Mouse (Mus musculus) cerebral cortex, adult 2 months (tissue): ENCODE results near the gene Gsdme.

Experiments used
- WGBS: fragments of 180-500 bp; shearing (Covaris S2); methylation state at CpG from one replicate; pipeline ENCODE4 v1.1.7; 2018; 5-methylcytosine and 5-hydroxymethylcytosine counted together

Gsdme gene

DNA sequence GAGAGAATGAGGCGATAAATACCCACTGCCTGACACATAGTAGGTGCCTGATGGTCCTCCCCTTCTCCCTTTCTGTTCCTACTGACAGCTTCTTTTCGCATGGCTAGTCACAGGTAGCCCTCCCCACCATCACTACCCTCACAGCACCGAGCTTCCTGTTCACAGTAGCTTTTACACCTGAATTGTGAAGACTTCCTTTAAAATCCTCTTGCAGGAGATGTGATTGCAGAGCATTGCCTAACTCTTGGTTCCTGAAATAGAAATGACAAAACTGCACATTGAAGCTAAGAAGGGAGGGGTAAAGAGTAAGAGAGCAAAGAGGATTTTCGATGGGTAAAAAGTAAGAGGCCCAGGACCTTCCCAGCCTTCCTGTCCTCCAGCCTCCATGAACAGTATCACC is 18.7 kb downstream of the Gsdme start:
- 74% methylated on average over 4 of the region's 4 CpGs for WGBS

DNA sequence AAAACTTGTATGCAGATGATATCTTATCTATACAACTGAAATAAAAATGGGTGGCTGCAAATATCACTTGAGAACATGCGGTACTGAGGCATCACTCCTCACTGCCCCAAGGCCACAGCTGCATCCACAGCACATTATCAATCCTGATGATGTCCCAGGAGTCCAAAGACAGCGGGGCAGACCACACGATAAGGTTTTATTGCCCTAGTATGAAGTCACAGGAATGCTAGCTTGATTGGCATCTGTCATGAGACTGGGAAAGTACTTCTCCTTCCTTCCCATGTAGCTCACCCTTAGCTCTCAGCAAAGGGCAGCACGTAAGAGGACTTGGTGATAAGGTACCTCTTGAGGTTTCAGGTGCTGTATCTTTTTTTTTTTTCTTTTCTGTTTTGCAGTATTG is 19.5 kb downstream of the Gsdme start:
- WGBS, result 93% methylated on average over 4 of the region's 4 CpGs

GRCm38 (mm10) chr6:50240437-50240836 is 23.2 kb downstream of the Gsdme start:
- WGBS, result 86% methylated on average over 5 of the region's 5 CpGs

DNA sequence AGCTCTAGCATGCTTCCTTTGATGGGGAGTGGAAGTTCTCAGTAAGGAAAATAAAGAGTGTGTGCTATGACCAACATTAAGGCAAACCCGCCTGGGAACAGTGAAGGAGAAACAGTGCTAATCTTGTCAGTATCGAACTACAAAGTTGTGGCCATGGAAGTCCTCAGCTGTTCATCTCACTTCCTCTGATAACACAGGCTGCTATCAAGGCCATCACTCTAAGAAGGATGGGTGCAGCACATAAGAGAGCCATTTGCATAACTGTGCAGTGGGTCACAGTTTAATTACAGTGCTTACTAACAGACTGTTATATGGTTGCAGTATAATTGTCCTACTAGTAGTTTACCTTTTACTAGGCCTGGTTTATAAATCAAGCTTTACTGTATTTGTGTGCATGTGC is 23.8 kb downstream of the Gsdme start:
- WGBS, result 97% methylated on average over 2 of the region's 2 CpGs

DNA sequence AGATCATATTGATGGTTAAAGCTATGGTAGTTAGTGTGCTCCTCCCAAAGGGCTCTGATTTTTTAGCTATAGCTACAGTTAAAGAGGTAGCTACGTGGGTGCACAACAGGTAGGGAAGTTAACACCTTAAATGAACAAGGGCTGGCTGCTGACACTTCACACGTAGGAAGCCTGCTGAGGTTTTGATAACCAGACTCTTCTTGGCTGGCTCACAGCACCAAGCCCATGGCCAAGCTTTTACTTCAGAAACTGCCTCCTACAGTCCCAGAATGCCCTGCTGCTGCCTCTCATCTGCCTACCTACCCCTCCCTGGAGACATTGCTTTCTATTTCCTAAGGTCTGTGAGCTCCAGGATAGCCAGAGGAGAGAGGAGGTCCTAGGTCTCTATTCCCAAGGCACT is 25.7 kb downstream of the Gsdme start:
- WGBS, result 67% methylated on average over 2 of the region's 2 CpGs

GRCm38 (mm10) chr6:50232984-50233383 is 30.7 kb downstream of the Gsdme start:
- 72% methylated on average over 1 of the region's 1 CpGs for WGBS

DNA sequence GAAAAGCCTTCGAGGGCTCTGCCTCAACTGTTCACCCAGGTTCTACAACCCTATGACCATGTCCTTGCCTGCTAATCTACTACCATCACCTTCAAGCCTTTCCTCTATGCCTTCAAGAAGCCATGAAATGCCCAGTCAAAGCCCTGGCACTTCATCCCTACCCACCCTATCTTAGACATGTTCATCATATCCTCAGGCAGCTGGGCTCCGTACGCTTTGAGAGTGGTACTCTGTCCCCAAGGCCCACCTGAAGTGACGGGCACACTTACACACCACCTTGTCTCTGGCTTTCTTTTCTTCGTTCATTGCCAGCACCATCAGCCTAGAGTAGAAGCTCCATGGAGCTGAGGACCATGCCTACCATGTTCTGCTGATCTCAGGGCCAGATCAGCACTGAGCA is 32.4 kb downstream of the Gsdme start:
- WGBS, result 96% methylated on average over 5 of the region's 5 CpGs

DNA sequence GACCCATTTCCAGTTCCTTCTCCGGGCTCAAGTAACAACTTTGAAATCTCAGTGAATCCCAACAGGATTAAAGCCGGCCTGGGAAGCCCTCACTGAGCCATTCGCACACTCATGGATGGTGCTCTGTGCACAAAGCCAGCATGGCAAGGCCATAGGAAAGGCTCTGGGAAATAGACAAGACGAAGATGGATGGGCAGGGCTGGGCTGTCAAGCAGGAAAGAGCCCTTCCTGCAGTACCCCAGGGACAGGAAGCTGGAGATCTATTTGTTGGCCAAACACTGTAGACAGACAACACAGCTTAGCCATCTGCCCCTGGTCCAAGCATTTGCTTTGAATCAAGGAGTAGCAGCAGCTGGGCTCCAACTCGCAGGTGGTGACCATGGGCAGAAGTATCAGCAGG is 35.5 kb downstream of the Gsdme start:
- 89% methylated on average over 5 of the region's 5 CpGs for WGBS

DNA sequence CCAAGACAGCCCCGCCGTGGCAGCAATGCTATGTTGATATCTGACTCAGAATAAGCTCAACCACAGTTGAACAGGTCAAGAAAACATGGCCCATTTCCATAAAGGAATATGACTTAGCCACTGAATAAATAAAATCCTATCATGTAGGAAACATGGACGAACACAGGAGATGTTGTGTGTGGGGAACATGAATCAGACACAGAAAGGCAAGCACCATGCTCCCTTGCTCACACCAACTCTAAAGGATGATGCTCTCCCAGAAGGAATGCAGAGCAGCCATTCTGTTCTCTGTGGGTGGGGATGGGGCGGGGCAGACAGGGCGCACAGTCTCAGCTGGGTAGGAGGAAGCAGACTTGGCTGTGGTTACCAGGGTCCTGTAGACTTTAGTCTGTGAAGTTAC is 38.4 kb downstream of the Gsdme start:
- 86% methylated on average over 5 of the region's 5 CpGs for WGBS

DNA sequence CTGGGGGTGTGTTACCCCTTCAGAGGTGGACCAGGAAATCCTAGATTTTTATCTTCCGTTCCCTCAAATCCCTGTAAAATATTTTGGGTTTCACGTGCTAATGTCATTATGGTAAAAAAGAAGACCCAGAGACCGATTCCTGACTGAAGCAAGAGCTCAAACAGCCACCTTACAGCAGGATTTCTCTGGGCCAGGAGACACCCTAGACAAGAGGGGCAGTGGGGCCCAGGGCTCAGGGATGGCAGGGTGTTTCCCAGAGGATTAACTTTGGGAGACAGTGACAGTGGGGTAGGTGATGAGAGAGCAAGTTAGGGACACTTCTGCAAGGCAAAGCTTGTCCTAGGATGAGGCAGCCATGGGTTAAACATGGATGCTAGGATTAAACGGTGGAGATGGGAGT is 40.1 kb downstream of the Gsdme start:
- 89% methylated on average over 4 of the region's 4 CpGs for WGBS

DNA sequence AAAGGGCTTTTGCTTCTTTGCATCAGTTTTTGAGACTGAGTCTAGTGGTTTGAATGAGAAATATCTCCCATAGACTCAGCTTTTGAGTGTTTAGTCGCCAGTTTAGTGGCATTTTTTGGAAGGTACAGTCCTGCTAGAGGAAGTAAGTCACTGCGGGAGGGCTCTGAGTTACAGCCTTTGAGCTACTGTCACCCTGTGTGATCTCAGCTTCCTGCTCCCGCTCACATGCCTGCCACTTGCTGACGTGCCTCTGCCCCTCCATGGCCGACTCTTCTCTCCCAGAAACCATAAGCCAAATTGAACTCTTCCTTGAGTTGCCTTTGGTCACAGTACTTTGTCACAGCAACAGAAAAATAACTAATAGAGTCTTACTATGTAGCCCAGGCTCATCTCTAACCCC is 40.7 kb downstream of the Gsdme start:
- 67% methylated on average over 5 of the region's 5 CpGs for WGBS

- WGBS, result 97% methylated on average over 5 of the region's 5 CpGs
Observed at GRCm38 (mm10) chr6:50222351-50222750, 41.3 kb downstream of the Gsdme start.

DNA sequence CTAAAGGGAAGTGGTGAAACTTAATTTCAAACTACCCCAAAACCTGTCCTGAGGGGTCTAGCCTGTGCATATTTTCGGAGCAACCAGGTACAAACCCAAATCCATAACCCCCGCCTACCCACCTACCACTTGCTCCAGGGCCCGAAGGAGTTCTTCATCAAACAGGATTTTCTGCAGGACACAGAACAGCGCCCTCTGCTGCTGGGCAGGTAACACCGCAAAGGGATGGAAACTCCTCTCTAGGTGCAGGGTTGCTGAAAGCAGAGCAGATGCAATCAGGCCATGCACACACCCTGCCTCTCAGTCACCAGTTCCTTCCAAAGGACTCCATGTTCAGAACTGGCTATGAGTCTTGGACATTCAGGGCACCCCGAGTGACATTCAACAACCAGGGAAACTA is 42.8 kb downstream of the Gsdme start:
- WGBS, result 54% methylated on average over 6 of the region's 6 CpGs

DNA sequence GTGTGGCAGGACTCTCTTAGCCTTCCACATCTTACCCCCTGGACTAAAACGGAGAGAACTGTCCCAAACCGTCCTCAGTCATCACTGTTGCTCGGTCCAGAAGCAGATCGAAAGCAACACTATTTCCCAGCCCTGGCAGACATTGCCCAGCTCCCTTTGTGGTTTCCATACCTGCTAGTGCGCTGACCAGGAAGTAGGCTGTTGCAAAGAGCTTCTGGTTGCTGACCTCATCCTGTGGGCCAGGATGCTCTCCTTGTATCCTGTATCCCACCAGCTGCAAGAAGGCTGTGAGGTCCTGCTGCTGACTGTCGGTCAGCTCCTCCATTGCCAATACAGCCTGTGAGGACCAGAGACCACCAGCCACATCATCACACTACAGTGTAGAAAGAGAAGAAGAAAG is 44.6 kb downstream of the Gsdme start:
- 84% methylated on average over 6 of the region's 6 CpGs for WGBS

- 86% methylated on average over 3 of the region's 3 CpGs for WGBS
Observed at GRCm38 (mm10) chr6:50218628-50219027, 45.0 kb downstream of the Gsdme start.

- 86% methylated on average over 4 of the region's 4 CpGs for WGBS
Observed at GRCm38 (mm10) chr6:50215986-50216385, 47.7 kb downstream of the Gsdme start.

- 66% methylated on average over 2 of the region's 2 CpGs for WGBS
Observed at GRCm38 (mm10) chr6:50215373-50215745, 48.3 kb downstream of the Gsdme start.

- WGBS, result 48% methylated on average over 2 of the region's 2 CpGs
Observed at GRCm38 (mm10) chr6:50214711-50215372, 48.8 kb downstream of the Gsdme start.

- 85% methylated on average over 4 of the region's 4 CpGs for WGBS
Observed at GRCm38 (mm10) chr6:50205093-50205492, 58.6 kb downstream of the Gsdme start.

DNA sequence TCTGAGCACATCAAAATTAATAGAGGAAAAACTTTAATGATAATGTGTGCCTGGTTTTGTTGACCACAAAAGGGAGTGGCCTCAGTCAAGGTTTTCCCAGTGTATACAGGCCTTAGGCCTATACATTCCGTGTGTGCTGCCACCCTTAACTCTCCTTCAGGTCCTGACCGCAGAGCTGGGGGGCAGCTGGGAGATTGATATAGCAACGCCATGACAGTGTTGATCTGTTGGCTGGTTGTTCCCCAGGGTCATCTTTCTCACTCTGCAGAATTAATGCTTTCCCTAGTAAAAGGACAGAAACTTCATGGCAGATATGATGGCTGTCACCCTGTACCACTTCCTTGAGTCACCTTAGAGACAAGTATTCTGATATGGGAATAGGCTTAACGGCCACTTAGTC is 59.3 kb downstream of the Gsdme start:
- WGBS, result 96% methylated on average over 4 of the region's 4 CpGs

- WGBS, result 96% methylated on average over 5 of the region's 5 CpGs
Observed at GRCm38 (mm10) chr6:50193851-50194250, 69.8 kb downstream of the Gsdme start.

- 74% methylated on average over 3 of the region's 3 CpGs for WGBS
Observed at GRCm38 (mm10) chr6:50192822-50193221, 70.8 kb downstream of the Gsdme start.

- WGBS, result 86% methylated on average over 1 of the region's 1 CpGs
Observed at GRCm38 (mm10) chr6:50192169-50192568, 71.5 kb downstream of the Gsdme start.

DNA sequence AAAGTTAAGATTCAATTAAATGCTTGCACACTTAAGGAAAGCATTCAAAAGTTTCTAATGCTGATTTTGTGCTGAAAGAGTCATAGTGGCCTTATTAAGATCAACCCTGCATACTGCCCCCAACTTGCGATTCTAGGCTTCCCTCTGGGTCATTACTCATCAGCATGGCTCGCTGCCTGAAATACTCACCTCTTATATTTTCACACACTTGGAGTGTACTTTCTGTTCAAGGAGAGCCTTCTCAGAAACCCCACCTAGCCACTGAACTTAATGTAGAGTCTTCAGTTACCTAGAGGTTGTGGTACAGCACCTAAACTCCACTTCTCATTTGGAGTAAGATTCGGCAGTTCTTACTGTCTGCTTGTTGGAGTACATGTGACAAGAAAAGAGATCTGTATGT is 72.1 kb downstream of the Gsdme start:
- WGBS, result 88% methylated on average over 3 of the region's 3 CpGs
